Mouse (Mus musculus) kidney, embryonic 14.5 days (tissue): ENCODE measurements around the gene Slc22a23. TPM values are rescaled to one million over a fixed set of nuclear protein-coding genes. Genes with fewer than 3 reads are reported as not detected.

ENCODE experiments used
- ATAC-seq: fragments of 200-750 bp; cut with Nextera tagmentation; 2 replicates; pipeline ENCODE4 v1.8.0; 2017; ENCODE audit warnings: moderate number of reproducible peaks, mild to moderate bottlenecking, moderate TSS enrichment, moderate library complexity; ENCODE audit not compliant: low FRiP score, low TSS enrichment
- H3K27ac ChIP-seq: fragments of 300-500 bp; sonication (generic); 2 replicates; pipeline ENCODE4 v1.5.1; 2014; ENCODE audit warnings: low read depth, mild to moderate bottlenecking, low read length, moderate library complexity, mixed read lengths
- H3K27me3 ChIP-seq: fragments of 300-500 bp; sonication (generic); 2 replicates; pipeline ENCODE4 v1.6.1; 2014; ENCODE audit warnings: mild to moderate bottlenecking, low read length; ENCODE audit not compliant: control insufficient read depth, insufficient read depth
- H3K36me3 ChIP-seq: fragments of 300-500 bp; sonication (generic); 2 replicates; pipeline ENCODE4 v1.6.1; 2014; ENCODE audit warnings: low read length, mixed read lengths; ENCODE audit not compliant: control insufficient read depth, insufficient read depth
- H3K4me1 ChIP-seq: fragments of 300-500 bp; sonication (generic); 2 replicates; pipeline ENCODE4 v1.6.1; 2014; ENCODE audit warnings: low read length, mixed read lengths; ENCODE audit not compliant: control insufficient read depth, insufficient read depth
- H3K4me2 ChIP-seq: fragments of 300-500 bp; sonication (generic); replicated peaks from 2 replicates; pipeline ENCODE4 v1.6.1; 2014; ENCODE audit warnings: low read depth, mild to moderate bottlenecking, low read length
- H3K4me3 ChIP-seq: fragments of 300-500 bp; sonication (generic); 2 replicates; pipeline ENCODE4 v1.5.1; 2014; ENCODE audit warnings: mild to moderate bottlenecking, low read length
- H3K9ac ChIP-seq: fragments of 300-500 bp; sonication (generic); 2 replicates; pipeline ENCODE4 v1.6.1; 2014; ENCODE audit warnings: low read depth, mild to moderate bottlenecking, low read length, moderate library complexity
- H3K9me3 ChIP-seq: fragments of 300-500 bp; sonication (generic); 2 replicates; pipeline ENCODE4 v1.6.1; 2016; ENCODE audit warnings: low read length; ENCODE audit not compliant: control insufficient read depth
- WGBS: fragments of 180-500 bp; shearing (Covaris S2); extraction: QIAGEN DNeasy Blood & Tissue Kit; methylation state at CpG from one replicate; pipeline ENCODE4 v1.1.7; 2014; 5-methylcytosine and 5-hydroxymethylcytosine counted together
- polyA plus RNA-seq: library from polyadenylated mRNA; unstranded; fragments of >200 nt; fragmentation: Nextera tagmentation; extraction: Ambion mirVana; gene quantifications from 2 replicates; pipeline ENCODE4 v1.2.1, GENCODE M21; 2014

Gene Slc22a23
- polyA plus RNA-seq, 1 experiment from 2014 or later: 2.8 TPM

DNA sequence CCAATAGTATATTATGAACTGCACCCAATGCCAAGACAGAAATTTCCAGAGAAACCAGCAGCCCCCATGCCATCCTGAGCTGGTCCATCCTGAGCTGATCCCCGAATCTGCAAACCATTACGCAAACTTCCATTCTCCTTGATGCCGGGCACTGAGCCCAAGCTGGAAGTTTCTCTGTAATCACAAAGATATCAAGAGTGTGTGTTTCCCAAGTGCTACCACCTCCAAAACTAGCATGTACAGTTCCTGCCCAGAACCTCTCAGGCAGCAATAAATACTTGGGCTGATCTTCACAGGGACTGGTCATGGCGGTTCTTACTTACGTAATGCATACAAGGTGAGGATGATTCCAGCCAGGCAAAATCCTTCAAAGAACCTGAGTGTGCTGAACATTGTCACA lies 46.3 kb downstream of the Slc22a23 start:
- H3K9me3 ChIP-seq: no peaks in the 10 kb centered on the region
- H3K4me2 ChIP-seq: no peak overlapping the region
- ATAC-seq: no peak
- no peaks in the 10 kb centered on the region for H3K4me1 ChIP-seq
- no peak overlapping the region for H3K9ac ChIP-seq
- H3K36me3 ChIP-seq: no peaks in the 10 kb centered on the region
- WGBS: 96% methylated on average over 5 of the region's 5 CpGs
- no peak overlapping the region for H3K27ac ChIP-seq
- H3K4me3 ChIP-seq: no peak overlapping the region
- no peaks in the 10 kb centered on the region for H3K27me3 ChIP-seq

DNA sequence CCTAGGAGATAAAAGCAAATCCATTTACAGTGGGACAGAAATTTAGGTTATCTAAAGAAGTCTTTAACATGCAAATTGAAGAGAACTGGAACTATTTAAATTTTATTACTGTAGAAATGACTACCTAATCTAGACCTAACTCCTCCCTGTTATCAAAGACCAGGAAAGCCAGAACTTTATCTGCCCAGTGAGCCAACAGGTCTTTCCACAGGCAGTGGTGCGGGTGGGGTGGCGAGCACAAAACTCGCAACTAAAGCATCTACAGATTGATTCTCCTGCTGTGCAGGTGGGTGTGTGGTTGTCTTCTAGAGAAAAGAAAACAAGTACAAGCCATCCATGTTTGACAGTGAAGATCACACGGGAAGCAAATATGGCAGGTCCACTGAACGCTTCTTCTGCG lies 46.9 kb downstream of the Slc22a23 start:
- H3K9ac ChIP-seq: no peak overlapping the region
- no peaks in the 10 kb centered on the region for H3K27me3 ChIP-seq
- no peak overlapping the region for H3K4me3 ChIP-seq
- H3K4me2 ChIP-seq: no peak overlapping the region
- no peak for ATAC-seq
- H3K4me1 ChIP-seq: no peaks in the 10 kb centered on the region
- WGBS: 96% methylated on average over 6 of the region's 6 CpGs
- H3K27ac ChIP-seq: no peak overlapping the region
- H3K9me3 ChIP-seq: no peaks in the 10 kb centered on the region
- H3K36me3 ChIP-seq: no peaks in the 10 kb centered on the region

DNA sequence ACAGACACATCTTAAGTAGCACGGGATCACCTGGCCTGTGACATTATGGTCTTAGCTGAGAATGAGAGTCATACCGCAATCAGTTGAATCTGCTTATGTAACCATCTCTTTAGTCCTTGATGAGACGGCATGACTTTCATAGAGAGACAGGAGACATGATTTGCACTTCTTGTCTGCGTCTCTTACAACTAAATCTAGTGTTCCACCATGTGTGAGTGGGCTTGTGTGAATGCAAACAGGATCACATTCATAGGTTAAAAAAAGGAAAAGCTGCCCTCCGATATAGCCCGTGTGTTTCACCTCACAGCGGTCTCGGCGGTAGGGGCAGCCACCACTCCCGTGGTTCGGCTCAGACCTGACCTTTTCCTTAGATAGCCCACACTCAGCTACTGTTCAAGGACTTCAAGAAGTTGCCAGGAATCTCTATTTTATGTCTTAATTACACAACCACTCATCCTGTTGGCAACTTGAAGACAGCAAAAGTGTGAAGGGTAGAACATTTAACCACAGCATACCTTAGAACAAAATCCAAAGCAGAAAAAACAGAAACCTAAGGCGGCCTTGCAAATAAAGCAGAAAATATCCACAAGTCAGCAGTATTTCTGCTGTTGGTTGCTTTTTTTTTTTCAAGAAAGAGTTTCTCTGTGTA lies 49.1 kb downstream of the Slc22a23 start:
- Histone ChIP-seq H3K4me1 (no peaks in the 10 kb centered on the region), H3K9ac (no peak overlapping the region), H3K36me3 (no peaks in the 10 kb centered on the region), H3K27me3 (no peaks in the 10 kb centered on the region), H3K4me2 (no peak overlapping the region), H3K9me3 (no peaks in the 10 kb centered on the region), H3K27ac (no peak overlapping the region), H3K4me3 (no peak overlapping the region)
- WGBS: 89% methylated on average over 12 of the region's 12 CpGs
- ATAC-seq: no peak

DNA sequence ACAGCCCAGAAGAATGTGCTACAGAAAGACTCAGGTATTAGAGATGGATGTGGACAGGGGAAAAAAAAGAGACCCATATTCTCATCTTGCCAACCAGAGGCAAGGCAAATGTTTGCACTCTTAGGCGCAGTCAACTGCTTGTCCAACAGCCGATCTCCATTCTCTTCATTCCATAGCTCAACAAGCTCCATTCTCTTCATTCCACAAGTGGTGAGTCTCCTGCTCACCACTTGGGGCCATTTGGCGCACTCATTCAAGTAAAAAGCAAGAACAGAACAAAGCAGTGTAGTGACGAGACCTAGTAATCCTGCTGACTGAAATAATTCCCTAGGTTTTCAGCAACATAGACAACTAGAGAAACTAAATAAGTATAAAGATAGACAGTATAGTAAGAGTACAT lies 50.8 kb downstream of the Slc22a23 start:
- ATAC-seq: no peak
- Histone ChIP-seq H3K27me3 (no peaks in the 10 kb centered on the region), H3K9ac (no peak overlapping the region), H3K36me3 (no peaks in the 10 kb centered on the region), H3K4me2 (no peak overlapping the region), H3K4me1 (no peaks in the 10 kb centered on the region), H3K9me3 (no peaks in the 10 kb centered on the region), H3K4me3 (no peak overlapping the region), H3K27ac (no peak overlapping the region)
- 86% methylated on average over 4 of the region's 4 CpGs for WGBS

DNA sequence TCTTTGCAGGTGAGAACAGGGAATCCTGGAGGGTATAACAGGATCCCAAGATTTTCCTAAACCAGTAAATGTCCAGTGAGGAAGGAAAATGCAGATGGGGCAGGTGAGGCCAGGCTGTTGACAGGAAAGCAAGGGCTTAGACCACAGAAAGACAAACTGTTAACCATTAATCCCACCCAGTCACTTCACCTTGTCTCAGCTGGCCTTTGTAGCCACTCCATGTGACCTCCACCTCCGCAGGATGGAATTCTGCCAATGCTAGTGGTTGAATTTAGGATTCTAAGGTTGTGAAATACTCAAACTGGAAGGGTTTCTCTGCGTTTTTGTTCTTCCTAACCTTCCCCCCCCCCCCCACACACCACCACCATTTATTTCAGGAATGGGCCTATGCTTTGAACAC lies 52.9 kb downstream of the Slc22a23 start:
- H3K27ac ChIP-seq: no peak overlapping the region
- no peak overlapping the region for H3K4me2 ChIP-seq
- no peak overlapping the region for H3K9ac ChIP-seq
- H3K4me3 ChIP-seq: no peak overlapping the region
- ATAC-seq: no peak
- H3K36me3 ChIP-seq: no peaks in the 10 kb centered on the region
- H3K4me1 ChIP-seq: 0 out of 2 replicates have a peak, but pooled peaks cover 2% of the 10 kb centered on the region
- no peaks in the 10 kb centered on the region for H3K27me3 ChIP-seq
- 56% methylated on average over 2 of the region's 2 CpGs for WGBS
- H3K9me3 ChIP-seq: no peaks in the 10 kb centered on the region

DNA sequence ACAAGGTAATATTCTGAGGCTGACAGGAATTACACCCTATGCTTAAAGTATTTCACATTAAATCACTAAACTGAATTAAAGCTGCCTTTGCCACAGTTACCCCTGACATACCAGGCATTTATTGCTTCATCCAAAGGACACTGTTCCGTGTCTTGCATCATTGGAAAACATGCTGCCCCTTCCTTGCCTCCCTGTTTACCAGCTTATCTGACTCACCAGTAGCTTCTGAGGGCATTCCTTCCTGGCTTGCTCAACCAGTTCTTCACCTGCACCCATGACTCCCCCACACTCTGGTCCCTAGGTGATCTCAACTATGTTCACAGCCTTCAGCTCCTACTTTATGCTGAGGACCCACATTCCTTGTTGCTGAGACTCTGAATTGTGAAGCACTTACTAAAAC lies 54.6 kb downstream of the Slc22a23 start:
- Histone ChIP-seq H3K27ac (no peak overlapping the region), H3K4me2 (no peak overlapping the region), H3K27me3 (no peaks in the 10 kb centered on the region), H3K9me3 (no peaks in the 10 kb centered on the region), H3K9ac (no peak overlapping the region), H3K4me1 (0 out of 2 replicates have a peak, but pooled peaks cover 2% of the 10 kb centered on the region), H3K36me3 (no peaks in the 10 kb centered on the region), H3K4me3 (no peak overlapping the region)
- WGBS: 91% methylated on average over 1 of the region's 1 CpGs
- ATAC-seq: no peak

DNA sequence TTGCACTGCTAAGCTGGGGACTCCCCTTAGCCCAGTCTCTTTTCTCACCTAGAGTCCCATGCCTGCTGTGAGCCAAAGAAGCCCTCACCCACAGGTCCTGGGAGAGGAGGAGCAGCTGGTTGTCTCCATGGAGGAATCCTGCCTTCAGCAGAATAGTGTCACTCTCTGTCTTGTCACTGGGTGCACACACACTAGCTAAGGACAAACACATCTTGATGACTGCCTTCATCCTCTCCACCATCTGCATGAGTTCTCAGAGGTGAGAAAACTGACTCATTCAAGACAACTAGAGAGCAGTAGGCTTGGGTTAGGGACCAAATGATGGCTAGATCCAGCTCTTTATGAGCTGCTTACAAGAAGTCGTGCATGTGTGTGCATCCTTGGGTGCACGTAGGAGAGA lies 55.4 kb downstream of the Slc22a23 start:
- Histone ChIP-seq H3K36me3 (no peaks in the 10 kb centered on the region), H3K4me3 (no peak overlapping the region), H3K9ac (no peak overlapping the region), H3K4me1 (0 out of 2 replicates have a peak, but pooled peaks cover 2% of the 10 kb centered on the region), H3K9me3 (no peaks in the 10 kb centered on the region), H3K27ac (no peak overlapping the region), H3K27me3 (no peaks in the 10 kb centered on the region), H3K4me2 (no peak overlapping the region)
- ATAC-seq: no peak
- 75% methylated on average over 2 of the region's 2 CpGs for WGBS

DNA sequence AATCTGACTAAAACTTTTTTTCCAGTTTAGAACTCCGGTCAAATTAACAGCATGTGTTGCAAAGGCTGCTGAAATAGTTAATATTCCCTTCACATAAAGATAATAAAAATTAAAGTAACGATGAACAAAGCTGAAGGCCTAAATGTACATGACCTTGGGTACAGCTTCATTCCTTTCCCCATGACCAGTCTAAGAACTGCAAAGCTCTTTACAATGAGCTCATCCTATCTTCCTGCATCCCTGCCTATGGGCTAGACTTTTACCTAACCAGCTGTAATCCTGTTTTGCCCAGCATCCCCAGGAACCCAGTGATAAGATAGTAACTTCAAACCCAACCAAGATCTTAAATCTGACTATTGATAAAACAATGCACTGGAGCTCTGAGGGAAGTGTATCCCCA lies 56.9 kb downstream of the Slc22a23 start:
- no peaks in the 10 kb centered on the region for H3K9me3 ChIP-seq
- no peaks in the 10 kb centered on the region for H3K36me3 ChIP-seq
- H3K27ac ChIP-seq: no peak overlapping the region
- no peak overlapping the region for H3K9ac ChIP-seq
- H3K4me2 ChIP-seq: no peak overlapping the region
- H3K4me3 ChIP-seq: no peak overlapping the region
- no peaks in the 10 kb centered on the region for H3K27me3 ChIP-seq
- 63% methylated on average over 2 of the region's 2 CpGs for WGBS
- H3K4me1 ChIP-seq: 0 out of 2 replicates have a peak, but pooled peaks cover 2% of the 10 kb centered on the region
- ATAC-seq: no peak

DNA sequence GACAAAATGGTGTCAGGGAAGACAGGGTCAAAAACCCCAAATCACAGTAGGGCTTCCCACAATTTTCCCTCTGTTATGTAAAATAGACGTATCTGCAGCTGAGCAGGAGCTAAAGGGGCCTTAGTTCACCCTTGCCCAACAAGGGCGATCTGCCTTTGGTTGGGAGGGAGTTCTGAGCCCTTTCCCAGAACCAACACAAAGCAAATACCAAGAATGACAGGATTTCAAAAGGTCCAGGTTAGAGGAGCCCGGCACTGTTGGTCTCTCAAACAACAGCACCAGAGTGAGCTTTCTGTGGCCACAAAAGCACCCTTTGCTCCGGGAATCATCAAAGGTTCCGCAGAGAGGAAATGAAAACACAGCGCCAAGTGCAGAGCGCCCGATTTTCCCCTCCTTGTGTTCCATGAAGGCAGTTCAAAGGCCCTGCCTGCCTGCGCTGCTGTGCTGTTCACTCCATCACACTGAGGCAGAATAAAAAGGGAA lies 57.3 kb downstream of the Slc22a23 start:
- Histone ChIP-seq H3K9me3 (no peaks in the 10 kb centered on the region), H3K36me3 (no peaks in the 10 kb centered on the region), H3K4me3 (no peak overlapping the region), H3K27me3 (no peaks in the 10 kb centered on the region), H3K4me2 (no peak overlapping the region; the same call in 1 of the 2 replicates), H3K9ac (no peak overlapping the region), H3K27ac (no peak overlapping the region), H3K4me1 (0 out of 2 replicates have a peak, but pooled peaks cover 2% of the 10 kb centered on the region)
- 17% methylated on average over 9 of the region's 9 CpGs for WGBS
- no peak for ATAC-seq
